Mouse (Mus musculus) kidney, embryonic 16.5 days (tissue): ENCODE results near the gene Gm17584. TPM values are rescaled to one million over a fixed set of nuclear protein-coding genes. Genes with fewer than 3 reads are reported as not detected.
"Not testable (repeated sequence)": the region's sequence is repeated elsewhere in the genome, so short reads cannot be mapped to it uniquely, and the experiment has no call there.

Source experiments
- ATAC-seq: fragments of 200-750 bp; cut with Nextera tagmentation; 2 replicates; pipeline ENCODE4 v1.8.0; 2017; ENCODE audit warnings: moderate TSS enrichment; ENCODE audit not compliant: low FRiP score, low TSS enrichment
- H3K27ac ChIP-seq: fragments of 300-500 bp; sonication (generic); 2 replicates; pipeline ENCODE4 v1.5.1; 2014; ENCODE audit warnings: low read length
- H3K27me3 ChIP-seq: fragments of 300-500 bp; sonication (generic); 2 replicates; pipeline ENCODE4 v1.6.1; 2014; ENCODE audit warnings: low read length, control low read depth, mixed read lengths; ENCODE audit not compliant: insufficient read depth
- H3K36me3 ChIP-seq: fragments of 300-500 bp; sonication (generic); 2 replicates; pipeline ENCODE4 v1.6.1; 2014; ENCODE audit warnings: low read length, control low read depth, mixed read lengths; ENCODE audit not compliant: insufficient read depth
- H3K4me1 ChIP-seq: fragments of 300-500 bp; sonication (generic); 2 replicates; pipeline ENCODE4 v1.6.1; 2014; ENCODE audit warnings: low read length, control low read depth, mixed read lengths; ENCODE audit not compliant: insufficient read depth
- H3K4me2 ChIP-seq: fragments of 300-500 bp; sonication (generic); replicated peaks from 2 replicates; pipeline ENCODE4 v1.6.1; 2014; ENCODE audit warnings: low read depth, low read length
- H3K4me3 ChIP-seq: fragments of 300-500 bp; sonication (generic); 2 replicates; pipeline ENCODE4 v1.5.1; 2014; ENCODE audit warnings: mild to moderate bottlenecking, low read length
- H3K9ac ChIP-seq: fragments of 300-500 bp; sonication (generic); replicated peaks from 2 replicates; pipeline ENCODE4 v1.6.1; 2014; ENCODE audit warnings: low read length
- H3K9me3 ChIP-seq: fragments of 300-500 bp; sonication (generic); 2 replicates; pipeline ENCODE4 v1.6.1; 2016; ENCODE audit warnings: low read length, control low read depth
- WGBS: fragments of 180-500 bp; shearing (Covaris S2); extraction: QIAGEN DNeasy Blood & Tissue Kit; methylation state at CpG from one replicate; pipeline ENCODE4 v1.1.7; 2014; 5-methylcytosine and 5-hydroxymethylcytosine counted together
- polyA plus RNA-seq: library from polyadenylated mRNA; unstranded; fragments of >200 nt; fragmentation: Nextera tagmentation; extraction: Ambion mirVana; gene quantifications from 2 replicates; pipeline ENCODE4 v1.2.1, GENCODE M21; 2015

Gm17584 gene
- polyA plus RNA-seq: not detected in 2 replicates

DNA sequence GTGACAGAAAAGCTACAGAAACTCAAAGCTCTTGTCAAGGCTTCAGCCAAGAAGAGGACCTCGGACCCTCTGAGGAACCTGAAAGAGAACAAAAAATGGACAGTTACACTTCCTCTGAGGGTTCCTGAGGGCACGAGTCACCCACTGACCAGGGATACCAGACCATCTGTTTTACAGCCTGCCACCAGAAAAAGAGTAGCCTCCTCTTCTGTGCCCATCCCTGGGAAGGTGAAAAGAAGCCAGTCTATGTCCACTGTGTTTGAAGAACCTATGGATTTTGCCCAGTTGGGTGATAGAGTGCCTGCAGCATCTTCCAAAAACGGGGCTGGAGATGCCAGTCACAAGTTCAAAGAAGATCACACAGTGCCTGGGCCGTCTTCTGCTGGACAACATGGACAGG lies at the start of gene Gm17584:
Gm17584 (plus strand) TSS at position 301 of the 400 bp plus-strand sequence.
- not testable (repeated sequence) for H3K4me2 ChIP-seq, H3K4me3 ChIP-seq, H3K27ac ChIP-seq, H3K27me3 ChIP-seq, H3K36me3 ChIP-seq, H3K4me1 ChIP-seq, ATAC-seq, H3K9me3 ChIP-seq, H3K9ac ChIP-seq
- no CpG with 5 or more reads among the region's 4 CpGs for WGBS

Other genes starting within 250 kb of the Gm17584 start
- not detected in 2 replicates for gene Gm17469, start 129.3 kb downstream of the Gm17584 start, polyA plus RNA-seq